Mouse (Mus musculus) kidney, postnatal 0 days (tissue): ENCODE results near the gene Dmac2. TPM values are rescaled to one million over a fixed set of nuclear protein-coding genes. Genes with fewer than 3 reads are reported as not detected.

Source experiments
- ATAC-seq: fragments of 200-750 bp; cut with Nextera tagmentation; replicated peaks from 2 replicates; pipeline ENCODE4 v1.8.0; 2017; ENCODE audit warnings: low read depth, moderate number of reproducible peaks, moderate TSS enrichment, moderate library complexity; ENCODE audit not compliant: low FRiP score
- DNase-seq: peaks from one replicate; pipeline ENCODE4 v3.0.0-alpha.2; 2016; ENCODE audit warnings: low spot score
- H3K27ac ChIP-seq: fragments of 300-500 bp; sonication (generic); 2 replicates; pipeline ENCODE4 v1.5.1; 2014; ENCODE audit warnings: mild to moderate bottlenecking
- H3K27me3 ChIP-seq: fragments of 300-500 bp; sonication (generic); 2 replicates; pipeline ENCODE4 v1.6.1; 2014; ENCODE audit warnings: low read length, mixed read lengths; ENCODE audit not compliant: insufficient read depth
- H3K36me3 ChIP-seq: fragments of 300-500 bp; sonication (generic); 2 replicates; pipeline ENCODE4 v1.6.1; 2014; ENCODE audit warnings: low read length, mixed read lengths; ENCODE audit not compliant: insufficient read depth
- H3K4me1 ChIP-seq: fragments of 300-500 bp; sonication (generic); replicated peaks from 2 replicates; pipeline ENCODE4 v1.6.1; 2014; ENCODE audit warnings: antibody characterized with exemption, low read length, mixed read lengths; ENCODE audit not compliant: insufficient read depth
- H3K4me2 ChIP-seq: fragments of 300-500 bp; sonication (generic); 2 replicates; pipeline ENCODE4 v1.6.1; 2014; ENCODE audit warnings: mild to moderate bottlenecking, low read length, moderate library complexity, mixed read lengths
- H3K4me3 ChIP-seq: fragments of 300-500 bp; sonication (generic); replicated peaks from 2 replicates; pipeline ENCODE4 v1.5.1; 2014; ENCODE audit warnings: low read depth, low read length
- H3K9ac ChIP-seq: fragments of 300-500 bp; sonication (generic); 2 replicates; pipeline ENCODE4 v1.6.1; 2014; ENCODE audit warnings: low read depth, low read length
- H3K9me3 ChIP-seq: fragments of 300-500 bp; sonication (generic); replicated peaks from 2 replicates; pipeline ENCODE4 v1.6.1; 2016; ENCODE audit warnings: low read length, inconsistent platforms, mixed read lengths
- CTCF ChIP-seq: IDR thresholded peaks from 2 replicates; pipeline ENCODE4 v1.5.1; 2016; ENCODE audit warnings: antibody characterized with exemption, low read depth, mild to moderate bottlenecking, moderate library complexity
- WGBS: fragments of 180-500 bp; shearing (Covaris S2); extraction: QIAGEN DNeasy Blood & Tissue Kit; methylation state at CpG from one replicate; pipeline ENCODE4 v1.1.7; 2014; 5-methylcytosine and 5-hydroxymethylcytosine counted together
- polyA plus RNA-seq: library from polyadenylated mRNA; unstranded; fragments of >200 nt; fragmentation: Nextera tagmentation; extraction: Ambion mirVana; gene quantifications from 2 replicates; pipeline ENCODE4 v1.2.1, GENCODE M21; 2015

Dmac2 gene
- polyA plus RNA-seq, 1 experiment from 2014 or later = 68.9 TPM

GRCm38 (mm10) chr7:25627431-25628322, 8.5 kb downstream of the Dmac2 start:
- Histone ChIP-seq H3K4me3 (peak overlapping the region; percentile 31), H3K9me3 (no peaks in the 10 kb centered on the region), H3K36me3 (peaks cover 25% of the 10 kb centered on the region; the same call in 1 of the 2 replicates), H3K9ac (peak overlapping the region; percentile 43), H3K27ac (peak overlapping the region; percentile 65), H3K4me2 (peak overlapping the region; percentile 55), H3K4me1 (0 out of 2 replicates have a peak, but pooled peaks cover 8% of the 10 kb centered on the region), H3K27me3 (no peaks in the 10 kb centered on the region)
- ATAC-seq (peak; percentile 71), DNase-seq (peak; percentile 80)
- 14% methylated on average over 38 of the region's 38 CpGs for WGBS
- no peak for TF ChIP-seq CTCF

DNA sequence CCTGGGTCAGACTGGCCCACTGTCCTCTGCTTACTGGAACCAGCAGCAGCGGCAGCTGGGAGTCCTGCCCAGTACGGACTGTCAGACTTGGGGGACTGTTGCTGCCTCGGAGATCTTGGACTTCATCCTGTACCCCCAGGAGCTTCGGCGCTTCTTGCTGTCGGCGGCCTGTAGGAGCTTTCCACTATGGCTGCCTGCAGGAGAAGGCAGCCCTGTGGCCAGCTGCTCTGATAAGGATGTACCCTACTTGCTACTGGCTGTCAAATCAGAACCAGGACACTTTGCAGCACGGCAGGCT, 9.1 kb downstream of the Dmac2 start:
- DNase-seq (no peak), ATAC-seq (no peak)
- Histone ChIP-seq H3K4me3 (peak overlapping the region; percentile 31), H3K4me1 (0 out of 2 replicates have a peak, but pooled peaks cover 8% of the 10 kb centered on the region), H3K9me3 (no peaks in the 10 kb centered on the region), H3K27me3 (no peaks in the 10 kb centered on the region), H3K36me3 (peaks cover 31% of the 10 kb centered on the region; the same call in 1 of the 2 replicates), H3K9ac (peak overlapping the region; percentile 43; the same call in 1 of the 2 replicates), H3K4me2 (peak overlapping the region; percentile 55), H3K27ac (no peak overlapping the region)
- 59% methylated on average over 8 of the region's 8 CpGs for WGBS
- TF ChIP-seq CTCF = no peak

DNA sequence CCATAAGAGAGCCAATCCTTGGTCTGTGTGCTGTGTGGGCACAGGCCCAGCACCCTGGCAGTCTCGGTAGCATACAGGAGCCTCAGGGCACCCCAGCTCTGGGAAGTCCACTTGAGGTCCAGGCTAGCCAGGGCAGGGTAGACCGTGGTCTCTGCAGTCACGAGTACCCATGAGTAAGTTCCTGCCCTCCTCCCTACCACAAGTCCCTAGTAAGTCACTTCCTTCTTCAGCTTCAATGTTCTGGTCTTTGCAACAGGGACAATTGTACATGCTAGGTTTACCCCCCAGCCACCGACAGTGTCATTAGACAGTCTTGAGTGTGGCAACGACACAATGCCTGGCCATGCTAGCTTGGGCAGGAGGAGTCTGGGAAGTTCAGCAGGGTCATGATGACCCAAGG, 13.5 kb downstream of the Dmac2 start:
- Histone ChIP-seq H3K27ac (no peak overlapping the region), H3K36me3 (peaks cover 31% of the 10 kb centered on the region), H3K4me3 (no peak overlapping the region), H3K27me3 (no peaks in the 10 kb centered on the region), H3K9me3 (no peaks in the 10 kb centered on the region), H3K9ac (no peak overlapping the region), H3K4me2 (no peak overlapping the region), H3K4me1 (0 out of 2 replicates have a peak, but pooled peaks cover 8% of the 10 kb centered on the region)
- ATAC-seq (no peak), DNase-seq (no peak)
- WGBS = 83% methylated on average over 5 of the region's 5 CpGs
- TF ChIP-seq CTCF = no peak

GRCm38 (mm10) chr7:25636373-25636772, 17.2 kb downstream of the Dmac2 start:
- no peak overlapping the region for H3K4me3 ChIP-seq
- 48% methylated on average over 3 of the region's 3 CpGs for WGBS
- H3K9me3 ChIP-seq = no peaks in the 10 kb centered on the region
- TF ChIP-seq CTCF = no peak
- no peak overlapping the region for H3K9ac ChIP-seq
- DNase-seq = no peak
- H3K36me3 ChIP-seq = peaks cover 25% of the 10 kb centered on the region
- H3K4me2 ChIP-seq = no peak overlapping the region
- no peak overlapping the region for H3K27ac ChIP-seq
- ATAC-seq = no peak
- no peaks in the 10 kb centered on the region for H3K27me3 ChIP-seq
- H3K4me1 ChIP-seq = no peaks in the 10 kb centered on the region

- H3K4me3 ChIP-seq = no peak overlapping the region
- H3K4me1 ChIP-seq = no peaks in the 10 kb centered on the region
- no peaks in the 10 kb centered on the region for H3K27me3 ChIP-seq
- H3K4me2 ChIP-seq = no peak overlapping the region
- H3K9me3 ChIP-seq = no peaks in the 10 kb centered on the region
- DNase-seq (no peak), ATAC-seq (no peak)
- no peak for TF ChIP-seq CTCF
- 91% methylated on average over 5 of the region's 5 CpGs for WGBS
- peaks cover 24% of the 10 kb centered on the region for H3K36me3 ChIP-seq
- H3K27ac ChIP-seq = no peak overlapping the region
- H3K9ac ChIP-seq = no peak overlapping the region
Measured at GRCm38 (mm10) chr7:25637099-25637498, 17.9 kb downstream of the Dmac2 start.

DNA sequence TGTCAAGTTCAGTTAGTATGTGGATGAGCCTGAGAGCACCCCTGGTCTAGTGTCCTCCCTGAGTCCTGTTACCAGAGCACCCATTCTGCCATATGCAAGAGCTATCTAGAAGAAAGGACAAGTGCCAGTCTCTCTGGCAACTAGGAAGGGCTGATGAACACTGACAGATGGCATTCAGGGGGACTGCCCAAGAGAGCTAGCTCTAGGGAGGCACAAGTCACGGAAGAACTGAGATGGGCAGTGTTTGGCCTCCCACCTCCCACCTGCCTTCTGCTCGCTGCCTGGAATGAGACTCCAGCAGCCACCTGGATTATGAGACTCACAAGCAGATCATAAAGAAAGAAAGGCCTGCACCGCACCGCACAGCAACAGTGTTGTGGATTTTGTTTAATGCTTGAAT, 20.5 kb downstream of the Dmac2 start:
- H3K9ac ChIP-seq = no peak overlapping the region
- H3K9me3 ChIP-seq = no peaks in the 10 kb centered on the region
- WGBS = 81% methylated on average over 4 of the region's 4 CpGs
- peaks cover 13% of the 10 kb centered on the region for H3K36me3 ChIP-seq
- no peaks in the 10 kb centered on the region for H3K4me1 ChIP-seq
- H3K4me3 ChIP-seq = no peak overlapping the region
- no peak overlapping the region for H3K27ac ChIP-seq
- DNase-seq (no peak), ATAC-seq (no peak)
- TF ChIP-seq CTCF = no peak
- no peaks in the 10 kb centered on the region for H3K27me3 ChIP-seq
- H3K4me2 ChIP-seq = no peak overlapping the region
